Mouse (Mus musculus): ENCODE measurements at regions not wholly inside any gene's neighbourhood (a gene's known extent, or its start where the extent isn't known, plus 50 kb on each side); places are given as distances from the start of the nearest gene placed in this dataset.

DNA sequence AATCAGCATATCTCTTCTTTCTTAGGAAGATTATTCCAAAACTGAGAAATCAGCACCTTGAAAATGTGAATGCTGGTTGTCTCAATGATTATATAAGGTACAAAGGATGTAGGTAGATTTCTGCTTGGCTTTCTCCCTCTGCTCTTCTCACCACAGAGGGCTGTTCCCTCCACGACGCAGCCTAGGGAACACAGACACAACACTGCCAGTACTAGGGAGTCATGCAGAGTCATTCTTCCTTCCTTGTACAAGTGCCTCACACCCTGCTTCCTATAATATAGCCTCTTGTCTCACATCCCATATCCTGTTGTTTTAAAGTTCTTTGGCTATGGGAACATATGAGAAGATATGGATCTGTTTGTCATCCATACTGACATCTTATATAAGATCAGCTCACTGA is 265.1 kb downstream of the 4930544G11Rik start:
- intact Hi-C loops (cut with DNase I), result no loop called here
- DNase-seq (ENCODE audit: low spot score in 2 of 2), result no peak

DNA sequence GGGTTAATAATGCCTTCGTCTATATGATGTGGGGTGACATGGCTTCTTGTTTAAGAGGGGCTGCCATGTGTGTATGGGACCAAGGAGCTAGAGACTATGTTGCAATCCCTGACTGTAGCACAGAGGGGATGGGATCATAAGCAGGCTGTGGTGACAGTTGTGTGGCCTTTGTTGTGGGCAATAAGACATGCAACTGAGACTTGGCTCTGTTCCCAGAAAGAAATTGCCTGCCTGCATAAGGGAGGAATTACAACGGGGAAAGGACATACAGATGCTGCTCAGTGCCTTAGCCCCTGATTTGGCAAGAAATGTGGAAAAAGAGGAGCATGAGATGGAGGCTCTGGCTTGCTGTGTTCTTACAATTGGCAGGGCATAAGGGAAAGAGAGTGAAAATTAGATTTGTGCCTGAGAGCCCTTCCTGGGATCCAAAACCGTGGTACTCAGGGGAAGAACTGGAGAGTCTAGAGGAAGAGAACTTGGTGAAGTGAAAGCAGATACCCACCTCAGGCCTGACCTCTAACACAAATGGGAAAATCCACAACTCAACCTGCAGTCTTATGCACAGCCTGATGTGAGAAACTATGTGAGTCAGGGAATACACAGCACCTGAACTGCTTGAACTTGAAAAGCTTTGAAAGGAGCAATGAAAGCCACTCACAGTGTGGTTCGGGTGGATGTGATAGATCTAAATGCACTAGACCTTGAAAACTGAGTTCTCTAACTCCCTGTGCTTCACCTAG is 271.9 kb downstream of the 4930544G11Rik start:
- peak in 1 of 2 experiments; percentile 1 for DNase-seq (ENCODE audit: low spot score in 2 of 2)
- intact Hi-C loops (cut with DNase I), result no loop called here

DNA sequence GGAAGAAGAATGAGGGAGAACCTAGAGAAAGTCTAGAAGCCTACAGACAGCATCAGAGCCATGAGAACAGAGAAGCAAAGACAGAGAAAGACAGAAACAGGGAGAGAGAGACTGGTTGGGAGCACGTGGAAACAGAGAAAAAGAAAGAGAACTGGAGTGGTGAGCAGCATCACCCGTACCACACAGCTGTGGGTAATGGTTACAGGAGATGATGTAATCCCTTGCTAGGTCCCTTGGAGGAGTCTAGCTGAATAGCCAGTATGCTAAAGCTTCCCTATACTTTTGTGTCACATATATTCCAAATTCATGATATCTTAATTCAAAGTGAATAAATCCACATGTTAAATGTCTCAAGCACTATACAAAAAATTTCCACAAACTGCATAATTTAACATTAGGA is 284.0 kb downstream of the 4930544G11Rik start:
- no peak for DNase-seq (ENCODE audit: low spot score in 2 of 2)
- intact Hi-C loops (cut with DNase I), result no loop called here

DNA sequence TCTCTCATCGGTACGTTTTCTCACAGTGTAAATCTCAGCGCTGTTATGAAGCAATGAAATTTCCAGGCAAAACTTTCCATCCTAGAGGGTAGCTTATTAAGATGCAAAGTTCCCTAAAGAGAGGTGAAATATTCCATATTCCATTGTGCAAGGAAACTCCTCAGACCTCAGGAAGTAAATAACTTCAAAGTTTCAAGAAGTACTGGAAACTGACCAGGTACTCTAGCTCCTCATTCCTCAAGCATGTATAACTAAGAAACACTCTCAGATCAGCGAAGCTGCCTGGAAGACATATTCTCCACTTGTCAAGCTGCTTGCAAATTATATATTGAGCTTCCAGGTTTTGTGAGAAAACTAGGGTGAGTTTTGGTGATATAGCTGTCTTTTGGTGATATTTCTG is 279.8 kb upstream of the Mad2l1 start:
- no peak for DNase-seq (ENCODE audit: low spot score in 2 of 2)
- intact Hi-C loops (cut with DNase I), result no loop called here

DNA sequence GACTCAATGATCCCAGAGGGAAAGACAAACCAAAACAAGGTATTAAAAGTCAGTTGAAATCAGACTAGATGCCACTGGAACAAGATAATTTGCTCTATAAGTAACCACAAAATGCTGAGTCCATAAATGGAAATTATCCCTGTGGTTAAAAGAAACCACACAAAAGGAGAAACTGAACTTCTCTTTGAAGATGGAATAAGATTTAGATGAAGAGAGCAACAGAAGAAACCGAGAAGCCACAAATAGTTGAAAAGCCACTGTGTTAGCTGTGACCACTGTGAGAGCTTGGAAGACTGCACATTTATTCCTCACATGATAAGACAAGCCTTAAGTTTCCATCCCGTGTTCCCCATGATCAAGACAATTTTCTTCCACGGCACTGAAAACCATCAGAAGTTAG is 271.8 kb upstream of the Mad2l1 start:
- DNase-seq (ENCODE audit: low spot score in 2 of 2), result no peak
- intact Hi-C loops (cut with DNase I), result no loop called here

DNA sequence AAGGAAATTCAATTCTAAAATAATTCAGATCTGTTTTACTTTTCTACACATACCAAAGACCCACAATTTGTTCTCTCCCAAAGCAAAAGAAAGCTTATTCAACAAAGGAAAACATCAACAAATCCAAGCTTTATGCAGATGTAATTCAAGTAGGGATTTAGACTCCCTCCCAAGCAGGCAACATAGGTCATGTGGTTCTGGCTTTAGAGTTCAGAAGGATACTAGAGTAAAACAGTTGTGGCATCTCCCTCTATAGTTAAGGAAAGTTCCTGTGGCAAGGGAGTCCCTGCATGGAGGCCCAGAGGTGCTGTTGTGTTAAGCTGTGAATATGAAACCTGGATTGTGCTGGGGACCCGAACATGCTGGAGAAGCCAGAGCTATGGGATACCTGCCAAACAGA is 271.3 kb upstream of the Mad2l1 start:
- no peak for DNase-seq (ENCODE audit: low spot score in 2 of 2)
- intact Hi-C loops (cut with DNase I), result no loop called here

DNA sequence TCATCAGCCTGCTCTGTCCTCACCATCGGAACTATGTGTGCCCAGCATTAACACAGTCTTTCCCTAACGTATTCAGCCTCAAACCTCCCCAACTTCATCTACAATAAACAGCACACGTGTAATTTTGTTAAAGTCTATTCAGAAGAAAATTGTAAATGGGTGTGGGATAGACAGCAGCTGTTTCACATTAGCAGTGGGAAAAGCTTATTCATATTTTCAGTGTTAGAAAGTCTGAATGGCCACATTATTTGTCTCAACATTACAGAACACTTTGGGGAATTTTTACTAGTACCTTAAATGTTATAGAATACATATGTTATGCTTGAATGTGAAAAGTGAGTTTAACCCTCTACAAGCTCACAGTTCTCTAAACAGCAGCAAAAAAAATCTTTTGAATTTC is 266.8 kb upstream of the Mad2l1 start:
- DNase-seq (ENCODE audit: low spot score in 2 of 2), result no peak
- intact Hi-C loops (cut with DNase I), result no loop called here

DNA sequence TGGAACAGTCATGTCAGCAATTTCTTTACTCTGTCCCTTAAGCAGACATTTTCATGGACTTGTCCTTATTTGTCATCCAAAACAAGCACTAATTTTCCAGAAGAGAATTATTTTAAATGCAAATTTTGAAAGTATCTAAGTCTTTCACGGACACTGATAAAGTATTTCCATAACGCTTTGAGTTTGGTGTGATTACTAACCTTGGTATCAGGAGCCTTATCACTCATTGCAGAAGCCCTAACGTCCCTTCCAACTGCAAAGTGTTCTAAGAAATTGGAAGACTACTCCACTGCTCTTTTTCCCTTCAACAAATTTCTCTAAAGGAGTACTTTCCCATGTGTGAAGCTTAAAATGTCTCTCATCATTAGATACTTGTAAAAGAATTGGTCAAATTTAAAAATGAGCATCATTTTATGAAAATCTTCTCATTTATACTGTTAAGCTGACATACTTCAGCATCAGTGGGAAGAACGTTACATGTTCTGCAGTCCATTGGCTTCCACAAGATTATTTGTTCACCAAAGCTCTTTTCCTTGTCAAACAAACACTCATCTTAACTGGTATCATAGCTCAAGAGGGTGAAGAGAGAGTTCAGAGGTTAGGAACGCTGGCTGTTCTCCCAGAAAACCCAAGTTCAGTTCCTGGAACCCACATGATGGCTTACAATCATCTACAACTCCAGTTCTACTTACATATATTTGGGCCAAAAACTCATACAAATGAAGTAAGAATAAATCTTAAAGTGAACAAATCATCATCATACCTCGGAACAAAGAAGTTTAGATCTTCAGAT is 263.6 kb upstream of the Mad2l1 start:
- DNase-seq (ENCODE audit: low spot score in 2 of 2), result no peak
- intact Hi-C loops (cut with DNase I), result no loop called here

DNA sequence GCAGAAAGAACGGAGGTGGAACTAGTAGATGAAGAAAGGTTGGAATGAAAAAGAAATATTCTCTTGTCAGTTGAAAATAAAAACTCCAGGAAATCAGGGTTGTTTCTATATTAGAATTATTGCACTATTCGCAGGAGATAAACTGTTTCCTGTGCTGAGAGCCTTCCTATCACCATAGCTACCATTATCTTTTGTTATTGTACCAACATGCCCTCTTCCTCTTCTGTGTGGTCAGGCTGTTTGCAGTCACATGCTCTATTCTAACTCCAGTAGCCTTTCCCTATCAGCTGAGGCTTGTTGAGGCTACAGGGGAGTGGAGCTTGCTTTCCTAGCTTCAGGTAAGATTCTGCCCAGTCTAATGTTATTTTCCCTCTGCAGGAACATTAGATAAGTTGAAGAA is 263.0 kb upstream of the Mad2l1 start:
- DNase-seq (ENCODE audit: low spot score in 2 of 2), result no peak
- intact Hi-C loops (cut with DNase I), result no loop called here

DNA sequence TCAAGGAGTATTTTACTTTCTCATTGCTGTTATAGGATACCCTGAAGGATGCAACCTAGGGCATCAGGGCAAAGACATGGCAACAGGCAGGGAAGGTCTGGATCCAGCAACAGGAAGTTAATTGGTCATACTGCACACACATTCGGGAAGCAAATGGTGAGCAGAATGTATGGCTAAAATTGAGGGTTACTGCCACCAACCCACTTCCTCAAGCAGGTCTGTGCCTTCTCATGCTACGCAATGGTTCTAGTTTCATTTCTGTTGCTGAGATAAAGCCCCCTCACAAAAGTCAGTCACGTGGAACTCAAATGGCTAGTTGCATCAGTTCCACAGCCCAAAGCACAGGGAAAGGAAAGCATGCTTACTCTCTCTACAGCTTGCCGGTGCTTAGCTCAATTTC is 260.5 kb upstream of the Mad2l1 start:
- no peak for DNase-seq (ENCODE audit: low spot score in 2 of 2)
- intact Hi-C loops (cut with DNase I), result no loop called here

DNA sequence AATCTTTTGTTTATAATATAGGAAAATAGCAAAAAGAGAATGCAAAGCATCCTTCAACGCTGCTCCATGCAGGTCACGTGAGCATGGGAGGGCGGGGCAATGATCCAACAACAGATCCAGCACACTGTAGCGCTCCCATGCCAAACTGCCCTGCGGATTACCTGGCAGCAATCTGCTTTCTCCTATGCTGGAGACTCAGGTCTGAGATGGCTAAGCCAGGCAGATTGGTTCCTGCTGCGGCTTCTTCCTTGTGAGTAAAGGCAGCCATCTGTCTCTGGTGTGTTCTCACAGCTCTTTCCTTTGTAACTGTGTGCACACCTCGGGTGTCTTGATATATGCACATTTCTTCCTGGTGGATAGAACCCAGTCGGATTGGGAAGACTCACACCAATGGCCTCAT is 254.5 kb upstream of the Mad2l1 start:
- intact Hi-C loops (cut with DNase I), result no loop called here
- no peak for DNase-seq (ENCODE audit: low spot score in 2 of 2)

DNA sequence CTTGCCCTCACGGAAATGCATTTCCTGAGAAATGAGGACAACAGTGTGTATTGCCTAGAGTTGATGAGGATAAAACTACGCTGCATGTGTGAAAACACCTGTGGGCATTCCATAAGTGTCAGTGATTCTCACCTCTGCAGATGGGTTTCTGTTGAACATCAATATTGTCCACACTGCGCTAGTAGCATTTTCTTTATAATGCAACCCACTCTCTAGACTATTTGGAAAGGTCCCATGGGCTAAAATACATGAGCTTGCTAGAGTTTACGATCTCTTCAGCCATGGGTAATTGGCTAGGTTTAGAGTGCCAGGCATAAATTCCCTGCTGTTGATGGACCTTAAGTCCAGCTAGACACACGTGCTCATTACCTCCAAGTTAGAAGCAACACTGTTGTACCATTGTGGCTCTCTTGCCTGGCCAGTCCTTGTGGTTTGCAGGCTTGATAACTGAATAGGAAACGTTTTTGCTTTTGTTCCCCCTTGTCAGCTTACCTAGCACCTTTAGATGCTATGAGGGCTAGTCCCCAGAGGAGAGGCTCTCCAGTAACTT is 252.5 kb upstream of the Mad2l1 start:
- intact Hi-C loops (cut with DNase I), result no loop called here
- DNase-seq (ENCODE audit: low spot score in 2 of 2), result no peak

DNA sequence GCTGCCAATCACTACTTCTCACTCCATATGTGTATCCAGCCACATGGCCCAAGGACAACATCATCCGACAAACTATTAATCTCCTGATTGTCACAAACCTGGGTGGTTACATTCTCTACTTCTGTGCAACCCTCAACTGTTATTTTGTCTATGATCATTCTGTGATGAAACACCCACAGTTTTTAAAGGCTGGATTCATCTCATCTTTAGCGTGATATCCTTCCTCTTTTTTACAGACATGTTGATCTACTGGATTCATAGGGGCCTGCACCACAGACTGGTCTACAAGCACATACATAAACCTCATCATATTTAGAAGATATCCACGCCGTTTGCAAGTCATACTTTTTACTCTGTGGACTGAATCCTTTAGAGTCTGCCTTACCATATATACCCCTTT is 251.7 kb upstream of the Mad2l1 start:
- intact Hi-C loops (cut with DNase I), result no loop called here
- DNase-seq (ENCODE audit: low spot score in 2 of 2), result no peak

DNA sequence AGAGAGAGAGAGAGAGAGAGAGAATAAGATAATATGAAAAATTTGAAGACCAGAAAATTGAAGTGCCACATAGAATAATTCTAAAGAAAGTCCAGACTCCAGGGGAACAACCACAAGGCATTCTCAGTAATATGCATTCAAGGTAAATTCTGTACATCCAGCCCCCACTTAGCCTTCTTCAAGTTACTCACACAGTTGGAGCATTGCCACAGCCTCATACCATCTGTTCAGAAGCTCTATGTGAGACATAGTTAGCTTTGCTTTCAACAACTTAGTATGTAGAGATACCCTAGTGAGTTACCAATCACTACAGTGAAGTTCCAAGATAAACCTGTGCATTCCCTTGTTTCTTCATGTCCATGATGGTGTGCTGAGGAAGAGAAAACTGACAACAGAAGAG is 247.6 kb upstream of the Mad2l1 start:
- intact Hi-C loops (cut with DNase I), result no loop called here
- peak; percentile 44 to 60 for DNase-seq (ENCODE audit: low spot score in 2 of 2)

DNA sequence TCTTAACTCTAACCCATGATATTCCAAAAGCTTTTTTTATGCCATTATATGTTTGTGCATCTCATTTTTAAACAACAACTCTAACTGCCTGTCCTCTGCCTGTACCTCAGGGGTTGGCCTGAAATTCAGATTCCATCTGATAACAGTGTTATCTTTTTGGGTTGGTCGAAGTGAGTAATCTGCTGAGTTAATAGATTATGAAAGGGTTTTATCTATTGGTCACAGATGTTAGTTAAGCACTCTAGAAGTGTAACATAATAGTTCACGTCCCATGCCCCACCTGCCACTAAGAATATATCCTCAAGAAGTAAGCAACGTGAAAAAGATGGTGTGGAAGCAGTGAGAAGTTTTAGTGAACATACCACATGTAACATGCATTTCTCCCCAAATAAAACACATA is 246.0 kb upstream of the Mad2l1 start:
- intact Hi-C loops (cut with DNase I), result no loop called here

DNA sequence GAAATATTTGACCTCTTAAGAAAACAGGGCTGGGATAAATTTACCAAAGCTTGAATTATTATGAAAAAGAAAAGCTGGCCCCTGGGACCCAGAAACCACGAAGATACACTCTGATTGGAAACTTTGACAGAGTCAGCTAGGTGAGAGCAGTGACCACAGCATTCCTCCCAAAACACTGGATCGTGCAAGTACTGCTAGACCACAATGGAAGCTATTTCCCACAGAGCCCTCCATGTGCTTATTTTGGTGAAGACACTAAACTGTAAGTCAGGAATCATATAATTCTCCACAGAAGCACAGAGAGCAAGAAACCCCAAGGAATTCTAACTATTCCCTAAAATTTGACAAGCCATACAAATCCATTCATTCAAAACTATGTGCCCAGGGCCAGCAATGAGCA is 243.6 kb upstream of the Mad2l1 start:
- intact Hi-C loops (cut with DNase I), result no loop called here
- no peak for DNase-seq (ENCODE audit: low spot score in 2 of 2)

More for the DNA sequence above, 246.0 kb upstream of the Mad2l1 start:
- DNase-seq (ENCODE audit: low spot score in 2 of 2), result no peak

DNA sequence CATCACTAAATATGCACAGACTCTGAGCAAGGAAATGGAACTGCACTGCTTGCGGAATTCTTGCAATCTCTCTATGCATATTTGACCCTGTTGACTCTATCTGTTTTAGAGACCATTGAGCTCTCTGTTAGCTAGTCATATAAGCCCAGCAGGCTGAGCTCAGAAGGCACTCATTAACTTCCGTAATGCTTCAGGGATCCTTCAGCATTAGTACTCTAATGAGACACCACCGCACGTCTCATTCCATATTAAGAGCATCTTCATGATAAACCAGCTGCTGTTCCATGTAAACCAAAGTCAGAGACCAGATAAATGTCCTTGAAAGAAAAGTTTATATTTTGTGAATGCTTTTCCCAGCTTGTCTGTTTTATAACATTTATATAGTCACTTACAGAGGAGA is 237.1 kb upstream of the Mad2l1 start:
- no peak for DNase-seq (ENCODE audit: low spot score in 2 of 2)
- intact Hi-C loops (cut with DNase I), result no loop called here

DNA sequence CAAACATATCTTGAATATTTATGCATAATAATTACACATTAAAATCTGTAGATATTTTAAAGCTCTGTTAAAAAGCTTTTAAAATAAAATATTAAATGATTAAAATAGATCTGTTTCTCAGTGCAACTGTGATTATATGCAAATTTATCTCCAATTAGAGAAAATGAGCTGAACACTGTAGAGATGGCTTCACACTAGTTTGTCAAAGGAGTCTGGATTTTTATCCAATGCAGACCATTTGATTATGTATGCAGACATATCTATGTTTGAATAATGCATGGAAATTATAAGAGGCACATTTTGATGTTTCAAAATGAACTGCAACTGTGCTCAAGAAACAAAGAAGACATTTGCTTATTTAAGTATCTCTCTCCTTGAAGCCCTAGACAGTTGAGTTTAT is 235.0 kb upstream of the Mad2l1 start:
- intact Hi-C loops (cut with DNase I), result no loop called here
- DNase-seq (ENCODE audit: low spot score in 2 of 2), result no peak

DNA sequence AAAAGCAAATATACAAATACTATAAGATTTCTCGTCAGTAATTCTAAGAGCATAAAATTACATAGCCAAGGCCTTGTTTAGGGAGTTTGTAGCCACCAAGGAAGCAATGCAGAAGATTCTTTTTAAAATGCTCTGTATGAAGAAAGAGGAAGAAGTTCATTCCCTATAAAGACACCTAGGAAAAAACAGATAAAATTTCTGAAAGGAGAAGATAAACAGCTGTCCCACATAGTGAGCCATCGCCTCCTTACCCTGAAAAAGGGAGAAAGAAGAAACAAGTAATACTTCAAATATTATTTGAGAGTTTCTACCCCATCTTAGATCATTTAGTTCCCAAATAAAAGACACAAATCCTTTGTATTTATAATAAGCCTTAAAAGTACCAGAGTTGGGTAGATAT is 190.3 kb upstream of the Mad2l1 start:
- intact Hi-C loops (cut with DNase I), result no loop called here
- no peak for DNase-seq (ENCODE audit: low spot score in 2 of 2)

DNA sequence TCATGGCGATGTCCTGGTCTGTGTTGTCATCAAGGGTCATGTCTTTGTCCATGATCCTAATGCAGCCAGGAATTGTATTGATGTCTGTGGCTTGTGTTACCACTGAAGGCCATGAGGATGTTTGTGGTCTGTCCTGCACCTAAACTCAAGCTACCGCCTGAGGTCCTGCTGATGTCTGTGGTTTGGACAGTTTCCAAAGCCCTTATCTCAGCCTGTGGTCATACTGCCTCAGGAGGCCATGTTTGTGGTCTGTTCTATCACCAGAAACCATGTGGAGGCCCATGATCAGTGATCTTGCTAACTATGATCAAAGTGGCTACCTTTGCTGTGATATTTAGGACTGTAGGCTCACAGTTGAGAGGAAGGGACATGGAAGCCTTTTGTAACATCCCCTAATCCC is 187.8 kb upstream of the Mad2l1 start:
- intact Hi-C loops (cut with DNase I), result no loop called here
- no peak for DNase-seq (ENCODE audit: low spot score in 2 of 2)

DNA sequence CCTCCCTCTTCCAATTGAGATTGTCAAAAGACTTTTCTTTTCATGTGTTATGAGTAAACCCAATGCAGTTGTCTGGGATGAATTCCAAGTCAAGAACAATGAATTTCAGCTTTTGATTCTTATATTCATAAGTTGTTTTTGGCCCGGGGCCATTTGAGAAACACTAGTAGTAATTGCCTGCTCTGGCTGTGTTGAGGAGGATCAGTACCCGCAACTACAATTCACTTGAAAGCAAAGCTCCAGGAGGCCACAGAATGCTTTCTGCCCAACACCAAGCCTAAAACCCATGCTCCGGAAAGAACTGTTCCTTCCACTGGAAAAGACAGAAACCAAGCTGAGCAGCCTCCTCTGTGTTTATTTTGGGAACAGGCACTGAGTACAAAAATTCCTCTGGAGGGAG is 174.1 kb upstream of the Mad2l1 start:
- intact Hi-C loops (cut with DNase I), result no loop called here
- peak; percentile 33 to 36 for DNase-seq (ENCODE audit: low spot score in 2 of 2)

Measured in left cerebral cortex, postnatal 14 days (tissue).